Mouse (Mus musculus) kidney, adult 18-20 months (tissue): ENCODE measurements around the gene Klhl36.
A peak's percentile ranks its signal among the peaks of the same experiment; 100 is the strongest.

Experiments used
- DNase-seq: peaks from one replicate; pipeline ENCODE4 v3.0.0; 2021

Klhl36 gene

DNA sequence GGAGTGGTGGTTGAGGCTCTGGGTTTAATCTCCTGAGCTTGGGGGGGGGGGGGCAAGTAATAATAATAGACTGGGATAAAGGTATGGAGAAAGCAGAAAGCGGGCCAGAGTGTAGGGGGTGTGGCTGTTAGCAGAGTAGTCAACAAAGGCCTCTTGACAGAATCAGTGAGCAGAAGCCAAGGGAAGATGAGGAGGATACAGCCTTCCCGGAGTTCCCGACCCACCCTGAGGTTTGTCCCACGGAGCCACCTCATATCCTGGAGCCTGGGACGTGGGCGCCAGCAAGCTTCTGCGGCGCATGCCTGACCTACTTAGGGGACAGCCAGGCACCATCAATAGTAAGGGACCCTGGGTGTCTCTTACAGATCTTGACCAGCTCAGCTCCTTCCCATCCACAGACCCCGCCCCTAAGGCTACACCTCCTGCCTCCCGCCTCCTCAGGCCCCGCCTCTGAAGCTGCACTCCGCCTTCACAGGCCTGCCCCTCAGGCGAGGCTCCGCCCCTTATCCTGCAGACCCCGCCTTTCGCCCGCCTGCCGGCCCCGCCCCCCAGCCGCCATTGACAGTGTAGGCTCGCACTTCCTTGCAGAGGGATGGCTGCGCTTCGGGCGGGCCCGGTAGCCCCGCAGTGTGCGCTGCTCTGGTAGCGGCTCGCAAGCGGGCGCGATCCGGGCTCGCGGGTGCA is at the start of gene Klhl36:
Gene Klhl36, plus strand, starts transcription at position 561 of the 684 bp plus-strand sequence.
- peak; percentile 99 for DNase-seq

DNA sequence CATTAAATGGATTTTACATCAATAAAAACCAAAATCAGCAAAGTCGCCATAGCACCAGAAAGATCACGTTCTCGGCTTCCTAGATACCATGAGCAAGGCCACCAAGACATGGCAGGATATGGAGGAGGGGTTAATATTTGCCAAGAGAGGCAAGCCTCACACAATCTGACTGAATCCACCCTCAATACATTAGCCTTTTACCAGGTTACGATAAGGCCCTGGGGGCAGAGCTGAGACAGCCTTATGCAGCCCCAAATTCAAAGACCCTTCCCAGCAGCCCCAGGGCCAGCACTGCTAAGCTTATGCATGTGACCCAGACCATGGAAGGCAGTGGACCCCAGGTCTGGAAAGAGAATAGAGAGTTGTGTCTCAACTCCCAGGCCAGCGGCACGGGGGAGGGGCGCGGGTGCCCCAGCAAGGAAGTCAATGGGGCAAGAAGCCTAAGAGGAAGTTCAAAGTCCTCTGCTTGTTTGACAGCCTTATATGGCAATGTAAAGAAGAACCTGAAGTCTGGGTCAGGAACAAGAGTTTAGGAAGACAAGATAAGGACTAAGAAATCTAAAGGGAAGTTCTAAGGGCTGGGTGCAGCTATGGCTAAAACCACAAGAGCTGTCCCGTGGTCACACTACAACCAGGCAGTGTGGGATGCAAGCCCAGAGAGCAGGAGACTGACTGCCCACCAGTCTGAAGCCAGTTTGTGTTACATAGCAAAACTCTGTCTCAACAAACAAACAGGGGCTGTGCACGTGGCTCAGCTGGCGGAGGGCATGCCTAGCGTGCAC is 49.2 kb upstream of the Klhl36 start:
- DNase-seq = no peak

- no peak for DNase-seq
These were observed 45.8 kb upstream of the Klhl36 start for GRCm38 (mm10) chr8:119816219-119816618.

- no peak for DNase-seq
These were observed 44.6 kb upstream of the Klhl36 start for GRCm38 (mm10) chr8:119817446-119817845.

DNA sequence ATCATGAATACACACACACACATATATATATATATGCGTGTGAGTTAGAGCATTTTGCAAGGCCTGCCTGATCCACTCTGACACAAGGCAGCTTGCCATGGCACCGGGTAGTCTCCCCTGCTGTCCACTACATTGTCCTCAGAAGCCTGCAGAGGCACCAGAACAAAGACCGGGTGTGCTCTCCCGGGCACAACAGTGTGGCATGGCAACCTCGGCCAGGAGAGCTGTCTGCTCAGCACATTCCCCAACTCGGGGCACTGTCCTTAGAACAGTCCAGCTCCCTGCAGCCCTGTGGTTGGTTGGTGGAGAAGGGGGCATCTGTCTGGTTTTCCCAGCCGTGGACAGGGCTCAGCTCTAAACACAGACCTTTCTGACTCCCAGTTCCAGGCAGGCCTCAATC is 42.8 kb upstream of the Klhl36 start:
- DNase-seq = peak; percentile 54

DNA sequence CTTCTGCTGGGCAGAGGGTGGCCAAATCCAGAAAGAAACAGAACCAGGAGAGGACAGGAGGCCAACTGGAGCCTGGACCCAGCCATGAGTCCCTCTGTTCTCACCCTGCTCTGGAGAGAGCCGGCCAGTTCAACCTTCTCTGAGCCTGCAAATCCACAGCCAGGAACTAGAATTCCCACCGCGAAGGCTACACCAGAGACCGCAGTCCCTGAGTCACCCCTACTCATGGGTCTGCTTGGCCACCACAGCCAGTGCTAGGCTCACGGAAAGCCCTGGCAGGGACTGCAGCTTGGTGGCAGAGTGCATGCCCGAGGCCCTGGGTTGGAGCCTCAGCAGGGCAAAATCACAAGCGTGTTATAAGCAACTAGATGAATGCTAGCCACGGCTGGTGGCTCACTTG is 42.1 kb upstream of the Klhl36 start:
- no peak for DNase-seq

GRCm38 (mm10) chr8:119821691-119822090 is 40.4 kb upstream of the Klhl36 start:
- no peak for DNase-seq

- DNase-seq = no peak
These were observed 38.8 kb upstream of the Klhl36 start for GRCm38 (mm10) chr8:119823278-119823677.

GRCm38 (mm10) chr8:119824100-119824499 is 38.0 kb upstream of the Klhl36 start:
- DNase-seq = peak; percentile 45

DNA sequence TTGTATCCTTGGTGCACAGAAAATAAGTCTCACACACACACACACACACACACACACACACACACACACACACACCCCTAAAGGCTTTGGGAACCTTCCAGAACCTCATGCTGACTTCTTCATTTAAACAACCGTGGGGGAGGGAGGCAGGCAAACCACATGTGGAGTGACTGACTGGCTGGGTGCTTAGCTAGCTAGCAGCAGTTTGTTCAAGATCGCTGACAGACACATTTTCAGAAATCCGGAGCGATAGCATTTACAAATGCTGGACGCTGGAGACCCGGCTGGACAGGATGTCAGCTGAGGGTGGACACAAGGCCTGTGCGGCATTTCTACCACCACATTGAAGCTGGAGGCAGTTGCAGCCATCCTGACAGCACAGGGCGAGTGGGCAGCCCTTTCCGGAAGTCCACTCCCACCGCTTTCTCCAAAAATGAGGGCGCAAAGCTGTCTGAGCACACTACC is 37.2 kb upstream of the Klhl36 start:
- peak; percentile 47 for DNase-seq

DNA sequence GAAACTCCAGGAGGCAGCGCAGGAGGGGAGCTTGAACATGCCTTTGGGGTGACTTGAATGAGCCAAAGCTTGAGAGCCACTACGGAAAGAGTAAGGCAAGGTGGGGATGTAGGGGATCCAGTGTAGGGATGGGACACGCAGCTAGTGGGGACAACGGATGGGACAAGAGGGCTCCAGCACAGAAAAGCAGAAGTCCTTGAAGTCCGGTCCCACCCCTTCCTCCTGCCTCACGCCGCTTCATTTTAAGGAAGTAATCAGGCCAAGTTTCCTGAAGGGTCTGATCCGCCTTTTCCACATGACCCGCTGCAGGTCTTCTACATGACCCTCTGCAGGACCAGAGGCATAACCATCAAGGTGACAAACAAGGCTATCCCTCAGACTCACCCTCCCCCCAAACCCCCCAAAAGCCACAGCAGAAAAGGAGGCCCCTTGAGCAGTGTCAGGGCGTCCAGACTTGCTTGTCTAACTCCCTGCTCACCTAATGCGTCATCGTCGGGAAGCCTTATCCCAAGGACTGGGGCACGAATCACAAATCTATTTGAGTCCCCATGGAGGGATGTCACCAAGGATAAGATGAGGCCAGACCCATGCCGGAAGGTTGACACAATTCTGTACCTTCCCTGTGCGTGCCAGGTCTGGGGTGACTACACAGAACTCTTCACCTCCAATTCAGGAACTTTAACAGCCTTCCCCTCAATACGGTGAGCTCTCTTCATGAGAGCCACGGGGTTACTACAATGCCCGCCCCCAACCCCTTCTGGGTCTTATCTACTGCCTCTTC is 35.9 kb upstream of the Klhl36 start:
- DNase-seq = no peak

DNA sequence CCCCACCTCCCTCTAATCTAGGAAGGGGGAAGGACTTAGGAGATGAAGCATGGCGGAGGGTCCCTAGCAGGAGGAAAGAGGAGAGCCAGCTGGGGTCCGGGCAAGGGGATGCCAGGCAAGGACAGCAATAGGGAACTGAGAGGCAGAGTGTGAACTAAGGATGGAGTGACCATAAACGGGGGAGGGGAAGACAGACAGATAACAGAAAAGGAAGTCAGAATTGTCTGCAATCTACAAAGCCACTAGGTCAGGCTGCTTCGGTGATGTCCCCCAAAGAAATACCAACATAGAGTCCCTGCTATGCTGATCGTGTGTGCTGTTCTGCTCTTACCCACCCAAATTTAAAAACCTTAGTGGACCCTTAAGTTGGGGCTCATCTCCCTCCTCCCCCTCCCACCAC is 35.1 kb upstream of the Klhl36 start:
- no peak for DNase-seq

- no peak for DNase-seq
These were observed 34.3 kb upstream of the Klhl36 start for GRCm38 (mm10) chr8:119827721-119828153.

- DNase-seq = no peak
These were observed 33.1 kb upstream of the Klhl36 start for GRCm38 (mm10) chr8:119829015-119829414.

DNA sequence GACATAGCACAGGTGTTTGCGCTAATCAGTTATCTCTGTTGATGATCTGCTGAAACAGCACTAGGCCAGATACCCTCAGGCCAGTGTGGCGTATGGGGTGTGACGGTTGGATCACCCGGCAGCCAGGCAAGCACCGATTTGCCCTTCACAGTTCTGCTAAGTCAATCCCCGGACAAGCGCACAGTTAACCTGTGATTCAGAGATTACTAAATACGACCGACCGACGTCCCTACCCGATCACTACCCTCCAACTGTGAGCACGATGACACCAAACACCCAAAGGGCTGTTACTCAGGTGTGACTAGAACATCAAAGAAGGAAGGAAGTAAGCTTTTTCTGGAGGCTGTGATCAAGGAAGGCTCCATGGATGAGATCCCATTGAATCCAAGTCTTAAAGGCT is 32.6 kb upstream of the Klhl36 start:
- DNase-seq = no peak

GRCm38 (mm10) chr8:119829870-119830580 is 32.0 kb upstream of the Klhl36 start:
- no peak for DNase-seq

DNA sequence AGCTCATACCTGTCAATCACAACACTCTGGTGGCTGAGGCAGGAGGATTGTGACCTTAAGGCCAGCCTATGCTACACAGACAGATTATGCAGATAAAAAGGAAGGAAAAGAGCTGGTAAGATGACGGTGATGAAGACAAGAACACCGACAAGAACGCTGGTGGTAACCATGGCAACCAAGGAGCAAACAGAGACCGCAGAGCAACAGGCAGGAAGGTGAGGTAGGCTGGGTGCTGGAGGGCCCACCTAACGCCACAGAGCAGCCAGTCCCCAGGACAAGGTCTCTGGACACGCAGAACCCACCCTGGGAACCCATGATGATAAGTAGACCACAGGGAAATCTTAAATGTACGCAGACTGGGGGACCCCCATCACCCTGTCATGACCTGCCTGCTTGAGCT is 31.5 kb upstream of the Klhl36 start:
- DNase-seq = no peak

DNA sequence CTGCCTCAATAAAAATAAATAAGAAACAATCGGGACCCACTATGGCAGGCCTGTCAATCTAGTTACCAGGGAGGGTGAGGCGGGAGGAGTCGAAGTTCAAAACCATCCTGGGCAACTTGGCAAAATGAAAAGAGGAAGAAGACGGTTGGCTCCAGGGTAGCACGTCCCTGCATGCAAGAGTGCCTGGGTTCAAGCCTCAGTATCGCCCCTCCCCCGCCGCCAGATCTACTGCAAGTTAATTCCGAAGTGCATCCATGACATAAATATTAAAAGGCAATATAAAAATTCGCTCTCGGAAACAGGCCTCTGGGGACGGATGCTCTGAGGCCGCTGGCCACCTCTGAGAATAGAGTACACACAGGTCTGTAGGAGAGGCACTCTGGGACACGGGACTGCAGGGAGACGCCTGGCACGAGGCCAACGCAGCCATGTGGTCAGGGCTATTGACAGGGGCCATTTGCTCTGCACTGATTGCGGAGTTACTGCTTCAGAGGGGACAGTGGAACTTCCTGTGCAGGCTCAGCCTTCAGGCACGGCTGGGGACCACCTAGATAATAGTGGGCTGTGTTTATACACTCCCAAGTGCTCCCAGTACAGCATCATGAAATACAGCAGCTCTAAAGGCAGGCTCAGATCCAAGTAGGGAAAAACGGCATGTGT is 30.6 kb upstream of the Klhl36 start:
- DNase-seq = peak; percentile 87

DNA sequence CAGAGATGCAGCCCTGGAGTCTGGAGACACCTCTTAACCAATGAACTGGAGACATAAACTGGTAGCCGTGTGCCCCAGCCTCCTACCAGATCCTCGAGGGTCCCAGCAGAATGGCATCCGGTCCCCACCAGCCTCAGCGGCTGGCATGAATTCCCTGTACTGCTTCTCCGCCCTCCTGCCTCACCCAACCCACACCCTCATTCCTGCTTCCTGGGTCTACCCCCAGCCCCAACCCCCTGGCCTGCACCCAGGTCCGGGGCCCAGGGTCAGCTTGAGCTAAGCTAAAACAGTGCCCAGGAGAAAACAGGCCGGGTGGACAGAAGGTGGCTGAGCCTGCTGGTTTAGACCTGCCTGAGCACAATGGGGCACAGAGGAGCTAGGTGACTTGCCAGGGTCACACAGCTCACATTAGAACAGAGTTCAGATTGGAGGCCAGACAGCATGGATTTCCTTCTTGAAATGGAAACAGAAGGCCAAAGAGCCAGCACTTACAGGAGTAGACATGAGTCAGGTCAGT is 29.9 kb upstream of the Klhl36 start:
- no peak for DNase-seq

- no peak for DNase-seq
These were observed 29.1 kb upstream of the Klhl36 start for GRCm38 (mm10) chr8:119832931-119833330.

DNA sequence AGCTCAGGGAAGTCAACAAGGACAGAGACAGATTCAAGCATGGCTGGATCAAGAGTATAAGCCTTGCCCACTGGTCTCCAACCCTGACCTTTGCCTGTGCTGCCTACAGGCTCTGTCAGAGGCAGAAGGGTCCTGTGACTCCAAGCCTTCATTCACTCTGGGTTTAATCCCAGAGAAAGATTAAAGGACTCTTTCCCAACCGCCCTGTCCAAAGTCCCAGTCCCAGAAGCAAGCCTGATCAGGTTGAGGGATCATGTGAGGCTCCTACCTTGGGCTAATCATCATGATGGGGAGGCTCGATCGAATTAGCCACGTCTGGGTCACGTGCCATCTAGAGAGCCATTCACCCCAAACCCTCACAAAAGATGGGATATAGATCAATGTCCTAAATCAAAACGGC is 27.4 kb upstream of the Klhl36 start:
- DNase-seq = peak; percentile 53

GRCm38 (mm10) chr8:119835270-119835669 is 26.8 kb upstream of the Klhl36 start:
- DNase-seq = no peak
